Mouse (Mus musculus) myocyte (in vitro differentiated cells): ENCODE data around the gene Ikbke. TPM values are rescaled to one million over a fixed set of nuclear protein-coding genes. Genes with fewer than 3 reads are reported as not detected.

Source experiments
- H3K27me3 ChIP-seq: one replicate; pipeline ENCODE4 v1.6.1; 2011; ENCODE audit not compliant: control insufficient read depth, insufficient read depth, insufficient read length
- H3K36me3 ChIP-seq: one replicate; pipeline ENCODE4 v1.6.1; 2011; ENCODE audit not compliant: control insufficient read depth, insufficient read depth
- H3K4me2 ChIP-seq: one replicate; pipeline ENCODE4 v1.6.1; 2011; ENCODE audit warnings: low read depth, control low read depth
- H3K4me3 ChIP-seq: one replicate; pipeline ENCODE4 v1.5.1; 2011; ENCODE audit warnings: mild to moderate bottlenecking, control low read depth, moderate library complexity
- H3K79me2 ChIP-seq: one replicate; pipeline ENCODE4 v1.6.1; 2011; ENCODE audit not compliant: control insufficient read depth, insufficient read depth
- H3ac ChIP-seq: one replicate; pipeline ENCODE4 v1.6.1; 2011; ENCODE audit not compliant: control insufficient read depth, insufficient read length
- CEBPB ChIP-seq: IDR thresholded peaks from 2 replicates; pipeline ENCODE4 v1.6.1; 2011; ENCODE audit warnings: mild to moderate bottlenecking, moderate library complexity; ENCODE audit not compliant: poor library complexity, insufficient read depth, severe bottlenecking
- E2F4 ChIP-seq: IDR thresholded peaks from one replicate; pipeline ENCODE4 v1.6.1; 2011; ENCODE audit warnings: mild to moderate bottlenecking, control low read depth, moderate library complexity; ENCODE audit not compliant: insufficient read depth
- MAX ChIP-seq: IDR thresholded peaks from one replicate; pipeline ENCODE4 v1.6.1; 2011; ENCODE audit warnings: low read depth, mild to moderate bottlenecking, control low read depth
- MYOD1 ChIP-seq, 3 experiments: IDR thresholded peaks; one replicate each; pipeline ENCODE4 v1.6.1; 2011; ENCODE audit warnings: control low read depth in 2 of 3, low read depth in 2 of 3, mild to moderate bottlenecking in 2 of 3, moderate library complexity in 1 of 3; ENCODE audit not compliant: insufficient read length in 2 of 3, control insufficient read depth in 1 of 3
- MYOG ChIP-seq, 3 experiments: IDR thresholded peaks; one replicate each; pipeline ENCODE4 v1.6.1; 2011; ENCODE audit warnings: control low read depth in 2 of 3, low read depth in 2 of 3, mild to moderate bottlenecking in 2 of 3; ENCODE audit not compliant: insufficient read length in 2 of 3, control insufficient read depth in 1 of 3, insufficient read depth in 1 of 3
- POLR2A ChIP-seq: IDR thresholded peaks from one replicate; pipeline ENCODE4 v1.6.1; 2011; ENCODE audit warnings: low read depth, mild to moderate bottlenecking, control low read depth, moderate library complexity; ENCODE audit not compliant: insufficient read length
- POLR2AphosphoS2 ChIP-seq: IDR thresholded peaks from one replicate; pipeline ENCODE4 v1.6.1; 2011; ENCODE audit warnings: low read depth, control low read depth; ENCODE audit not compliant: insufficient read length
- REST ChIP-seq: IDR thresholded peaks from one replicate; pipeline ENCODE4 v1.6.1; 2011; ENCODE audit warnings: mild to moderate bottlenecking, control low read depth, moderate library complexity; ENCODE audit not compliant: insufficient read depth, insufficient read length
- SRF ChIP-seq: IDR thresholded peaks from one replicate; pipeline ENCODE4 v1.6.1; 2011; ENCODE audit warnings: low read depth; ENCODE audit not compliant: control insufficient read depth, insufficient read length
- TCF12 ChIP-seq: IDR thresholded peaks from one replicate; pipeline ENCODE4 v1.6.1; 2011; ENCODE audit warnings: mild to moderate bottlenecking, control low read depth; ENCODE audit not compliant: poor library complexity, insufficient read depth, severe bottlenecking
- TCF3 ChIP-seq: IDR thresholded peaks from one replicate; pipeline ENCODE4 v1.6.1; 2011; ENCODE audit warnings: low read depth, control low read depth; ENCODE audit not compliant: insufficient read length
- USF1 ChIP-seq: IDR thresholded peaks from one replicate; pipeline ENCODE4 v1.6.1; 2011; ENCODE audit warnings: low read depth, mild to moderate bottlenecking, control low read depth, moderate library complexity
- polyA plus RNA-seq: library from polyadenylated mRNA; unstranded; fragments of >200 nt; fragmentation: generic; extraction: Trizol; gene quantifications from one replicate; pipeline ENCODE4 v1.2.1, GENCODE M21; 2012; ENCODE audit warnings: missing spikeins

The Ikbke gene
- polyA plus RNA-seq, 1 experiment = 1.7 TPM

DNA sequence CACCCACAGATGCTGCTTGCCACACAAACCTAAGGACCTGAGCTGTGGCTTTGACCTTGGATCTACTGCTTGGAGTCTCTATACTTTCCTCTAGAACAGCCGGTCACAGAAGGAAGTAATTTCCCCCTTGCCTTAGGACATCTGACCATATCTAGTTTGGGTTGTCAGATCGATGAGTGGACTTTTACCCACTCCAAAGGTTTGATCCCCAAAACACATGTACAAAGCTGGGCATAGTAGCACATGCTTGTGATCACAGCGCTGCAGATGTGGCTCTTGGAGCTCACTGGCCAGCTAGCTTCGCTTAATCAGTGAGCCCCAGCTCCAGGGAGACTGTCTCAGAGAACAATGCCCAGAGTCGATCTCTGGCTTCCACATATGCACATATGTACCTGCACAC is 71.3 kb downstream of the Ikbke start:
- Histone ChIP-seq H3ac (no peak overlapping the region), H3K79me2 (no peaks in the 10 kb centered on the region), H3K36me3 (no peaks in the 10 kb centered on the region), H3K4me2 (no peak overlapping the region), H3K4me3 (no peak overlapping the region), H3K27me3 (no peaks in the 10 kb centered on the region)
- TF ChIP-seq E2F4 (no peak), USF1 (no peak)

DNA sequence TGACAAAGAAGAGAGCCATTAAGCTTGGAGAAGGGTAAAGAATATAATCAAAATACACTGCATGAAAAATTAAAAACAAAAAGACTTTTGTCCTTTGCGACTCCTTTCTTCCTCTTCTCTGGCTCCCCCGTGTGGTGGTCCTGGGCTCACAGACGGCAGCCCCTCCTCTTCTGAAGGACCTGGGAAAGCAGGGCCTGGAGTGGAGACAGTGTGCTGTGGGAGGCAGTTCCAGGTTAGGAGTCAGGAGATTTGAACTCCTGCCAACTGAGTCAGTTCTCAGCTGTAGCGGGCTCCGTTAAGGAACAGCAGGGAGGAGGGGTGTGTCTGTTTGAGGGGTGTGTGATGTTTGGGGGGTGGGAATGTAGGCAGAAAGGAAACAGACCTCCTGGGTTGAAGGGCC is 71.9 kb downstream of the Ikbke start:
- no peaks in the 10 kb centered on the region for H3K27me3 ChIP-seq
- H3ac ChIP-seq = no peak overlapping the region
- no peak for TF ChIP-seq POLR2AphosphoS2
- no peak for TF ChIP-seq MYOG (IDR thresholded peaks at IDR 0.05; ENCODE audit: control insufficient read depth in 1 of 3, insufficient read depth in 1 of 3, insufficient read length in 2 of 3, low read depth in 2 of 3)
- TF ChIP-seq USF1 = no peak
- no peak for TF ChIP-seq SRF
- no peak for TF ChIP-seq MAX
- TF ChIP-seq REST = no peak
- TF ChIP-seq TCF3 = no peak
- TF ChIP-seq POLR2A = no peak
- no peak for TF ChIP-seq CEBPB
- TF ChIP-seq E2F4 = no peak
- TF ChIP-seq TCF12 = no peak
- no peak for TF ChIP-seq MYOD1 (IDR thresholded peaks at IDR 0.05; ENCODE audit: control insufficient read depth in 1 of 3, insufficient read length in 2 of 3, low read depth in 2 of 3)
- no peaks in the 10 kb centered on the region for H3K36me3 ChIP-seq
- no peak overlapping the region for H3K4me3 ChIP-seq
- no peaks in the 10 kb centered on the region for H3K79me2 ChIP-seq
- no peak overlapping the region for H3K4me2 ChIP-seq

DNA sequence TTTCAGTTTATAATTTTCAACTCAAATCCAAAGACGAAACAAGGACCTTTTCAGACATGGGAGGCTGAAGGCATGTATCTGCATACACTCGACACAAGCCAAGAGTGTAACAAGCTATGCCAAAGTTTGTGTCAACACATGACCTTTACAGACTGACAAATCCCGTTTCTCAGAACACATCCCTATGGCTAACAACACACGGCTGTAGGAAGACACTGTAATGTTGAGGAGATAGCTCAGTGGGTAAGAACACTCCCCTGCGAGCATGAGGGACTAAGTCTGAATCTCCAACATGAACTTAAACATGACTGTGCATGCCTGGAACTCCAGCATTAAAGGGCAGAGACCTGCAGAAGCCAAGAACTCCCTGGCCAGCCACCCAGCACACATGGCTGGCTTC is 73.1 kb downstream of the Ikbke start:
- Histone ChIP-seq H3K27me3 (no peaks in the 10 kb centered on the region), H3K36me3 (no peaks in the 10 kb centered on the region), H3K79me2 (no peaks in the 10 kb centered on the region), H3ac (no peak overlapping the region), H3K4me3 (no peak overlapping the region), H3K4me2 (no peak overlapping the region)
- TF ChIP-seq MYOG (IDR thresholded peaks at IDR 0.05; ENCODE audit: control insufficient read depth in 1 of 3, insufficient read depth in 1 of 3, insufficient read length in 2 of 3, low read depth in 2 of 3) (no peak), USF1 (no peak), MYOD1 (IDR thresholded peaks at IDR 0.05; ENCODE audit: control insufficient read depth in 1 of 3, insufficient read length in 2 of 3, low read depth in 2 of 3) (no peak), E2F4 (no peak), POLR2A (no peak), MAX (no peak), CEBPB (no peak), SRF (no peak), POLR2AphosphoS2 (no peak), REST (no peak), TCF12 (no peak), TCF3 (no peak)

DNA sequence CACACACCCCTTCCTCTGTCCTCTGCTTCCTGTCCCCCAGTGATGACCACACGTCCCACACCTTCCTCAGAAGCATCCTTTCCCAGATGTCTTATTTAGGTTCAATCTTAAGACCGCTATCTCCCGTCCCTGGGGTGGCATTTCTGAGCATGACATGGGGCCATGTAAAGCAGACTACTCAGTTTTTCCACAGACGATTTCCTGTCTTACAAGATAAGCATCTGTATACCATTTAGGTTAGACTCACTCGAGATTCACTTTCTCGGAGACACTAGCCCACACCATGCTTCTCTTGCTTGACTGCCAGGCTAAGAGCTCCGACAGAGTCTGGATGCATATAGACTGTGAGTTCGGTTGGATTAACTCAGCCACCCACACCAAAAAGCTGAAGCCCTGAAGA is 74.9 kb downstream of the Ikbke start:
- TF ChIP-seq POLR2A (no peak), USF1 (no peak), MYOG (IDR thresholded peaks at IDR 0.05; ENCODE audit: control insufficient read depth in 1 of 3, insufficient read depth in 1 of 3, insufficient read length in 2 of 3, low read depth in 2 of 3) (no peak), TCF12 (no peak), REST (no peak), E2F4 (no peak), SRF (no peak), TCF3 (no peak), MYOD1 (IDR thresholded peaks at IDR 0.05; ENCODE audit: control insufficient read depth in 1 of 3, insufficient read length in 2 of 3, low read depth in 2 of 3) (no peak), MAX (no peak)
- no peak overlapping the region for H3K4me3 ChIP-seq
- no peaks in the 10 kb centered on the region for H3K36me3 ChIP-seq
- H3ac ChIP-seq = no peak overlapping the region
- no peaks in the 10 kb centered on the region for H3K79me2 ChIP-seq
- no peak overlapping the region for H3K4me2 ChIP-seq
- no peaks in the 10 kb centered on the region for H3K27me3 ChIP-seq

Other genes with a start within 250 kb of the Ikbke start
- gene Mapkapk2, start 181.8 kb downstream of the Ikbke start, polyA plus RNA-seq = 123 TPM
- gene Dyrk3, start 141.3 kb downstream of the Ikbke start, polyA plus RNA-seq = 2.7 TPM
- 32.6 TPM for gene Eif2d, start 126.4 kb downstream of the Ikbke start, polyA plus RNA-seq
- gene Rassf5, start 34.3 kb downstream of the Ikbke start, polyA plus RNA-seq = 9.8 TPM
- gene Srgap2, start 247.7 kb upstream of the Ikbke start, polyA plus RNA-seq = 19.1 TPM
- gene Fam72a, start 248.3 kb upstream of the Ikbke start, polyA plus RNA-seq = 1.9 TPM